Mouse (Mus musculus) liver, adult 2 months (tissue): Measurements from ENCODE around the gene Golga7b. TPM values are rescaled to one million over a fixed set of nuclear protein-coding genes. Genes with fewer than 3 reads are reported as not detected.

Experiments
- DNase-seq: peaks from one replicate; pipeline ENCODE4 v3.0.0-alpha.2; 2011; ENCODE audit warnings: low read depth, low spot score; ENCODE audit errors: extremely low read depth
- H3K27ac ChIP-seq: fragments of 200-500 bp; replicated peaks from 2 replicates; pipeline ENCODE4 v1.5.1; 2012; ENCODE audit warnings: low read depth, mild to moderate bottlenecking, control low read depth, inconsistent platforms, low read length; ENCODE audit not compliant: insufficient read depth
- H3K27me3 ChIP-seq: fragments of 200-500 bp; 2 replicates; pipeline ENCODE4 v1.6.1; 2012; ENCODE audit warnings: mild to moderate bottlenecking, moderate library complexity, low read length, inconsistent platforms; ENCODE audit not compliant: control insufficient read depth, insufficient read depth
- H3K36me3 ChIP-seq: fragments of 200-500 bp; 2 replicates; pipeline ENCODE4 v1.6.1; 2012; ENCODE audit warnings: low read length, inconsistent platforms; ENCODE audit not compliant: control insufficient read depth, insufficient read depth
- H3K4me1 ChIP-seq: fragments of 200-500 bp; 2 replicates; pipeline ENCODE4 v1.6.1; 2011; ENCODE audit warnings: low read length; ENCODE audit not compliant: control insufficient read depth, insufficient read depth
- H3K4me3 ChIP-seq: fragments of 200-500 bp; 2 replicates; pipeline ENCODE4 v1.5.1; 2011; ENCODE audit warnings: low read depth, mild to moderate bottlenecking, control low read depth, low read length, moderate library complexity; ENCODE audit not compliant: insufficient read depth
- H3K79me2 ChIP-seq: fragments of 200-500 bp; 2 replicates; pipeline ENCODE4 v1.6.1; 2012; ENCODE audit warnings: inconsistent platforms, mild to moderate bottlenecking, low read length, moderate library complexity; ENCODE audit not compliant: control insufficient read depth, insufficient read depth
- H3K9ac ChIP-seq: fragments of 200-500 bp; 2 replicates; pipeline ENCODE4 v1.6.1; 2012; ENCODE audit warnings: low read depth, mild to moderate bottlenecking, control low read depth, inconsistent platforms, low read length
- CTCF ChIP-seq: fragments of 200-500 bp; IDR thresholded peaks from 2 replicates; pipeline ENCODE4 v1.5.1; 2011; ENCODE audit warnings: low read depth, low read length, control low read depth
- POLR2A ChIP-seq: fragments of 200-500 bp; IDR thresholded peaks from 2 replicates; pipeline ENCODE4 v1.6.1; 2011; ENCODE audit warnings: low read length, control low read depth; ENCODE audit not compliant: insufficient read depth; ENCODE audit errors: extremely low read depth
- WGBS: fragments of 180-500 bp; shearing (Covaris S2); methylation state at CpG from one replicate; pipeline ENCODE4 v1.1.7; 2018; 5-methylcytosine and 5-hydroxymethylcytosine counted together
- polyA plus RNA-seq: library from polyadenylated mRNA; depleted of rRNA; stranded (reverse); fragments of >200 nt; gene quantifications from 2 replicates; pipeline ENCODE4 v1.2.3, GENCODE M21; 2012
- total RNA-seq: library from RNA; depleted of rRNA; stranded (reverse); fragments of >200 nt; gene quantifications from 2 replicates; pipeline ENCODE4 v1.2.3, GENCODE M21; 2014

Golga7b gene
- total and polyA plus RNA-seq, 2 experiments: not detected

- WGBS: 78% methylated on average over 8 of the region's 8 CpGs
- no peak overlapping the region for H3K4me3 ChIP-seq
- TF ChIP-seq CTCF (no peak), POLR2A (no peak)
These were observed 6.5 kb upstream of the Golga7b start for GRCm38 (mm10) chr19:42240881-42241280.

DNA sequence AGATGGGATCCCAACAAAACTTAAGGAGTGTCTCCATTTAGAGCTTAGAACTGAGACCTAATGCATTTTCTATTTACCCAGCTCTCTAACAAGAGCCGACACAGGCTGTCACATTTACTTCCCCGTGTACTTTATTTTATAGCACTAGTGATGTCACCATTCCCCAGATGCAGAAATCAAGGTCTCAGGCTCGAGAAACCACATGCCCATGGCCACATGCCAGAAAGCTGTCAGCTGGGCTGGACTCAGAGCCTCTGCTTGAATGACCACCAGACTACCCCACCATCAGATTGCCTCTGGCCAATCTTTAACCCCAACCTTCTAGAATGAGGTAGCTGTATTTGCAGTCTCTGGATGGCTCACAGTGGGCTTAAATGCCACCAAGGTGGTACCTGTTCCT is 4.0 kb upstream of the Golga7b start:
- no peak for DNase-seq
- Histone ChIP-seq H3K4me3 (no peak overlapping the region), H3K9ac (no peak overlapping the region), H3K79me2 (no peaks in the 10 kb centered on the region), H3K36me3 (no peaks in the 10 kb centered on the region), H3K4me1 (no peaks in the 10 kb centered on the region), H3K27me3 (no peaks in the 10 kb centered on the region), H3K27ac (no peak overlapping the region)
- 62% methylated on average over 3 of the region's 3 CpGs for WGBS
- TF ChIP-seq POLR2A (no peak), CTCF (no peak)

More at GRCm38 (mm10) chr19:42240881-42241280, 6.5 kb upstream of the Golga7b start:
- Histone ChIP-seq H3K4me1 (no peaks in the 10 kb centered on the region), H3K27ac (no peak overlapping the region), H3K79me2 (no peaks in the 10 kb centered on the region), H3K36me3 (no peaks in the 10 kb centered on the region), H3K9ac (no peak overlapping the region), H3K27me3 (no peaks in the 10 kb centered on the region)
- no peak for DNase-seq

DNA sequence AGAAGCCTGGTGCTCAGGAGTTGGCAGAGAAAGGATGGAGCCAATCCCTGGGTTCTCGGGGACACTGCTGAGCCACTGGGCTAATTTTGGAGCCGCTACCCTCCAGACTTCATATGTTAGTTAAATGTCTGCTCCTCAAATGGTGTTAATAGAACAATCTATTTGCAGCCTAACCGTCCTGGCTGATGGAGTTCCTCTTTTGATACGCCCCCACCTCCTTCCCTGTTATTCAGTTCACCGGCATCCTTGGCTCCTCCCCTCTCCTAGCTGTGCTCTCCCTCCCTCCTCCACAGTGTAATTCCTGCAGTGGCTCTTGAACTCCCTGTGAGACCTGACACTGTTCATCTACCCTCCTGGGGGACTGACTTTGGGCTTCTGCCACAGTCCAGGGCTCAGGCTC is 748 bp upstream of the Golga7b start:
- Histone ChIP-seq H3K4me3 (no peak overlapping the region), H3K27me3 (no peaks in the 10 kb centered on the region), H3K27ac (no peak overlapping the region), H3K9ac (no peak overlapping the region), H3K36me3 (no peaks in the 10 kb centered on the region), H3K79me2 (no peaks in the 10 kb centered on the region), H3K4me1 (no peaks in the 10 kb centered on the region)
- DNase-seq: no peak
- 57% methylated on average over 5 of the region's 5 CpGs for WGBS
- TF ChIP-seq CTCF (no peak), POLR2A (no peak)

DNA sequence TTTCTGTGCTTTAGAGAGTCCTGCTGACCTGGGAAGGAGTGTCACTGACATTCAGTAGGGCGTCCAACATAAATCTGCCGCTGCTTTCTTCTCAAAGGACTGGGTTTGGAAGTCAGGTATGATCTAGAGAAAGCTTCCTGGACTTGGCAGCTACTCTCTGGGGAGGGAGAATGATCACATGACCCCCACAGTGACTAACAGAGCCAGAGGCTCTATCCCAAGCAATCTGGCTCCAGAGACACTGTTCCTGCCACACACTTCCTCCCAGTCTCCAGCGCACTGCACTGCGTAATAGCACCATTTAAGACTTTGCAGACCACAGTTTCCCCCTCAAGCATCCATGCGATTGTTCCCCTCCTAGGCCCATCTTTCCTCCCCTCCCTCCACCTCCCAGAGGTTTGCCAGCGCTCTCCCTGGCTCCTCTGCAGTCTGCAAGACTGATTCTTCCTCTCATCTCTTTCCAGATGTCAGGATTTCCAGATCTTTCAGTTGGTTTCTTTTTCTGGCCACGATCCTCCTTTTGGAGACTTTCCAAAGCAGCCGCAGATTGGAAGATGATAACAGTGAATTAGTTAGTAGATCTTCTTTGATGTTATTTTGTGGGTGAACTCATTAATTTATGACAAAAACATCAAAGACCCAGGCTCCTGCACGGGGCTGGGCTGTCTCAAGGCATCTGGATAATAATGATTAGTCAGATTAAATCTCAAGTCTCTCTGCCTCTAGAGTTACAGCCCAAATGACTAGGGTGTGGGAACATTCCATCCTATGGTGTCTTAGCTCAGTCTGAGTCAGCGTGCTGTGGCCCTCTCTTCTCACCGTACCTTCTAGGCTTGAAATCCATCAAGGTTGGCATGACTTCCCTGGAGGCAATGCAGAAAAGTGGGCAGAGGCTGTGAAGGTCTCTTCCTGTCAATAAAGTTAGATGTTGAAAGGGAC is 2.9 kb downstream of the Golga7b start:
- Histone ChIP-seq H3K36me3 (no peaks in the 10 kb centered on the region), H3K79me2 (no peaks in the 10 kb centered on the region), H3K27ac (no peak overlapping the region), H3K9ac (no peak overlapping the region), H3K27me3 (no peaks in the 10 kb centered on the region; the same call in 1 of the 2 replicates), H3K4me3 (no peak overlapping the region), H3K4me1 (no peaks in the 10 kb centered on the region)
- TF ChIP-seq POLR2A: no peak
- no peak for TF ChIP-seq CTCF
- WGBS: 76% methylated on average over 11 of the region's 11 CpGs
- no peak for DNase-seq

- no peak for DNase-seq
- Histone ChIP-seq H3K27me3 (peaks cover 6% of the 10 kb centered on the region), H3K4me1 (no peaks in the 10 kb centered on the region), H3K4me3 (no peak overlapping the region), H3K36me3 (no peaks in the 10 kb centered on the region), H3K79me2 (no peaks in the 10 kb centered on the region), H3K27ac (no peak overlapping the region), H3K9ac (no peak overlapping the region)
- WGBS: 2% methylated on average over 13 of the region's 23 CpGs
- TF ChIP-seq CTCF (no peak), POLR2A (no peak)
These were observed 8.0 kb downstream of the Golga7b start for GRCm38 (mm10) chr19:42255438-42255783.
